Mouse (Mus musculus) CH12.LX (cell line): ENCODE data around the gene Bcas1. TPM values are rescaled to one million over a fixed set of nuclear protein-coding genes. Genes with fewer than 3 reads are reported as not detected.

Experiments used
- DNase-seq: peaks from one replicate; pipeline ENCODE4 v3.0.0-alpha.2; 2013; ENCODE audit errors: extremely low read depth
- H3K27ac ChIP-seq: 2 replicates; pipeline ENCODE4 v1.5.1; 2012; ENCODE audit warnings: low read depth, mild to moderate bottlenecking, control low read depth, moderate library complexity; ENCODE audit not compliant: insufficient read depth
- H3K27me3 ChIP-seq: replicated peaks from 2 replicates; pipeline ENCODE3; 2012; ENCODE audit warnings: inconsistent platforms
- H3K36me3 ChIP-seq, 2 experiments: replicated peaks in 1 of 2; 2 replicates each; pipeline versions ENCODE3 to v1.6.1; 2012; ENCODE audit warnings: inconsistent platforms in 1 of 2, low read length in 1 of 2, mild to moderate bottlenecking in 1 of 2, mixed read lengths in 1 of 2, moderate library complexity in 1 of 2; ENCODE audit not compliant: control insufficient read depth in 1 of 2, insufficient read depth in 1 of 2
- H3K4me1 ChIP-seq, 2 experiments: 2 replicates each; pipeline ENCODE4 v1.6.1; 2012; ENCODE audit warnings: inconsistent platforms in 1 of 2, moderate library complexity in 1 of 2; ENCODE audit not compliant: insufficient read depth in 2 of 2, control insufficient read depth in 1 of 2
- H3K4me2 ChIP-seq: 2 replicates; pipeline ENCODE4 v1.6.1; 2012; ENCODE audit warnings: low read depth, mild to moderate bottlenecking, control low read depth; ENCODE audit not compliant: poor library complexity, insufficient read depth, severe bottlenecking
- H3K4me3 ChIP-seq, 3 experiments: fragments of 150-350 bp in 1 of 3; sonication (generic) in 1 of 3; replicated peaks in 1 of 3; 2 replicates each; pipeline versions ENCODE3 to v1.5.1; 2011 to 2012; ENCODE audit warnings: low read depth in 2 of 3, low read length in 2 of 3, mild to moderate bottlenecking in 2 of 3, moderate library complexity in 2 of 3, control low read depth in 1 of 3, improper control_type of control experiment in 1 of 3, inconsistent platforms in 1 of 3, mixed read lengths in 1 of 3; ENCODE audit not compliant: poor library complexity in 1 of 3
- H3K79me2 ChIP-seq: replicated peaks from 2 replicates; pipeline ENCODE4 v1.6.1; 2012; ENCODE audit warnings: mild to moderate bottlenecking, moderate library complexity; ENCODE audit not compliant: control insufficient read depth, poor library complexity, insufficient read depth, severe bottlenecking; ENCODE audit errors: extremely low read depth
- H3K9ac ChIP-seq: 2 replicates; pipeline ENCODE4 v1.6.1; 2012; ENCODE audit warnings: low read depth, mild to moderate bottlenecking, control low read depth, moderate library complexity; ENCODE audit not compliant: insufficient read depth
- H3K9me3 ChIP-seq: replicated peaks from 2 replicates; pipeline ENCODE3; 2012; ENCODE audit warnings: low read length, inconsistent platforms, mixed read lengths
- BHLHE40 ChIP-seq: IDR thresholded peaks from 2 replicates; pipeline ENCODE4 v1.6.1; 2011; ENCODE audit warnings: mild to moderate bottlenecking, low read depth, low read length, improper control_type of control experiment
- CTCF ChIP-seq, 2 experiments: IDR thresholded peaks in 1 of 2; conservative IDR thresholded peaks in 1 of 2; 2 replicates each; pipeline ENCODE4 v1.5.1; 2011 to 2012; ENCODE audit warnings: low read depth in 2 of 2, low read length in 2 of 2, improper control_type of control experiment in 1 of 2, inconsistent platforms in 1 of 2, mild to moderate bottlenecking in 1 of 2, moderate library complexity in 1 of 2
- E2F4 ChIP-seq: IDR thresholded peaks from 2 replicates; pipeline ENCODE4 v1.6.1; 2011; ENCODE audit warnings: low read depth, low read length, improper control_type of control experiment; ENCODE audit not compliant: insufficient replicate concordance
- ELF1 ChIP-seq: IDR thresholded peaks from 2 replicates; pipeline ENCODE4 v1.6.1; 2014; ENCODE audit warnings: low read depth, mild to moderate bottlenecking, inconsistent platforms, low read length, improper control_type of control experiment
- GABPA ChIP-seq: IDR thresholded peaks from 2 replicates; pipeline ENCODE4 v1.6.1; 2012; ENCODE audit warnings: low read depth, low read length, improper control_type of control experiment, inconsistent platforms; ENCODE audit not compliant: insufficient replicate concordance
- JUN ChIP-seq: IDR thresholded peaks from 2 replicates; pipeline ENCODE4 v1.6.1; 2011; ENCODE audit warnings: low read depth, mild to moderate bottlenecking, low read length, improper control_type of control experiment, moderate library complexity; ENCODE audit not compliant: insufficient read depth
- KAT2A ChIP-seq: IDR thresholded peaks from 2 replicates; pipeline ENCODE4 v1.6.1; 2012; ENCODE audit warnings: low read length, improper control_type of control experiment, inconsistent platforms; ENCODE audit not compliant: insufficient replicate concordance
- MAFK ChIP-seq: IDR thresholded peaks from 2 replicates; pipeline ENCODE4 v1.6.1; 2011; ENCODE audit warnings: low read length, improper control_type of control experiment; ENCODE audit not compliant: insufficient replicate concordance
- MEF2A ChIP-seq: IDR thresholded peaks from 2 replicates; pipeline ENCODE4 v1.6.1; 2014; ENCODE audit warnings: low read depth, mild to moderate bottlenecking, inconsistent platforms, low read length, improper control_type of control experiment, borderline replicate concordance
- MXI1 ChIP-seq: IDR thresholded peaks from 2 replicates; pipeline ENCODE4 v1.6.1; 2011; ENCODE audit warnings: mild to moderate bottlenecking, low read depth, low read length, improper control_type of control experiment
- MYC ChIP-seq: IDR thresholded peaks from 2 replicates; pipeline ENCODE4 v1.6.1; 2011; ENCODE audit warnings: low read depth, mild to moderate bottlenecking, improper control_type of control experiment, low read length
- NRF1 ChIP-seq: IDR thresholded peaks from 2 replicates; pipeline ENCODE4 v1.6.1; 2014; ENCODE audit warnings: low read depth, mild to moderate bottlenecking, inconsistent platforms, low read length, improper control_type of control experiment, moderate library complexity
- SMC3 ChIP-seq: IDR thresholded peaks from 2 replicates; pipeline ENCODE4 v1.6.1; 2011; ENCODE audit warnings: low read depth, low read length, improper control_type of control experiment
- TBP ChIP-seq: conservative IDR thresholded peaks from 2 replicates; pipeline ENCODE4 v1.6.1; 2011; ENCODE audit warnings: low read depth, low read length, improper control_type of control experiment
- TCF12 ChIP-seq: IDR thresholded peaks from 2 replicates; pipeline ENCODE4 v1.6.1; 2014; ENCODE audit warnings: low read depth, mild to moderate bottlenecking, inconsistent platforms, low read length, improper control_type of control experiment
- UBTF ChIP-seq: IDR thresholded peaks from 2 replicates; pipeline ENCODE4 v1.6.1; 2012; ENCODE audit warnings: low read depth, mild to moderate bottlenecking, inconsistent platforms, low read length, improper control_type of control experiment, moderate library complexity
- USF1 ChIP-seq: IDR thresholded peaks from 2 replicates; pipeline ENCODE4 v1.6.1; 2014; ENCODE audit warnings: low read depth, mild to moderate bottlenecking, inconsistent platforms, low read length, improper control_type of control experiment
- USF2 ChIP-seq: conservative IDR thresholded peaks from 2 replicates; pipeline ENCODE4 v1.6.1; 2011; ENCODE audit warnings: low read depth, low read length, improper control_type of control experiment
- ZC3H11A ChIP-seq: IDR thresholded peaks from 2 replicates; pipeline ENCODE4 v1.6.1; 2012; ENCODE audit warnings: low read depth, mild to moderate bottlenecking, inconsistent platforms, low read length, improper control_type of control experiment
- ZKSCAN1 ChIP-seq: IDR thresholded peaks from 2 replicates; pipeline ENCODE4 v1.6.1; 2012; ENCODE audit warnings: low read depth, inconsistent platforms, low read length, improper control_type of control experiment, borderline replicate concordance
- ZMIZ1 ChIP-seq: IDR thresholded peaks from 2 replicates; pipeline ENCODE4 v1.6.1; 2012; ENCODE audit warnings: low read depth, mild to moderate bottlenecking, inconsistent platforms, low read length, improper control_type of control experiment
- ZNF384 ChIP-seq: IDR thresholded peaks from 2 replicates; pipeline ENCODE4 v1.6.1; 2012; ENCODE audit warnings: low read depth, low read length, improper control_type of control experiment, inconsistent platforms
- dilution Hi-C: fragments of 300-500 bp; cut with MboI; formaldehyde crosslinking; loops from 2 replicates; pipeline ENCODE4 v1.14.3; 2020; ENCODE audit warnings: low sequenced_read_pairs; ENCODE audit not compliant: extremely low pct_unique_long_range_greater_than_20kb, extremely low pct_ligation_motif_present
- in situ Hi-C: fragments of 300-500 bp; cut with MboI; formaldehyde crosslinking; loops from 3 replicates; pipeline ENCODE4 v1.14.3; 2019; ENCODE audit warnings: low sequenced_read_pairs, low pct_ligation_motif_present, low pct_unique_long_range_greater_than_20kb, mixed read lengths
- polyA plus RNA-seq: library from polyadenylated mRNA; unstranded; fragments of >175 nt; gene quantifications from 2 replicates; pipeline ENCODE4 v1.2.1, GENCODE M21; 2012; ENCODE audit warnings: low read depth; ENCODE audit not compliant: insufficient read length
- total RNA-seq, 2 experiments: library from RNA; depleted of rRNA; stranded (reverse); fragments of 300-350 nt in 1 of 2; fragments of >200 nt in 1 of 2; gene quantifications; 2 replicates each; pipeline ENCODE4 v1.2.3; 2012 to 2014

Bcas1 gene
- total and polyA plus RNA-seq, 3 experiments, result 0.17 TPM; not detected in 2

DNA sequence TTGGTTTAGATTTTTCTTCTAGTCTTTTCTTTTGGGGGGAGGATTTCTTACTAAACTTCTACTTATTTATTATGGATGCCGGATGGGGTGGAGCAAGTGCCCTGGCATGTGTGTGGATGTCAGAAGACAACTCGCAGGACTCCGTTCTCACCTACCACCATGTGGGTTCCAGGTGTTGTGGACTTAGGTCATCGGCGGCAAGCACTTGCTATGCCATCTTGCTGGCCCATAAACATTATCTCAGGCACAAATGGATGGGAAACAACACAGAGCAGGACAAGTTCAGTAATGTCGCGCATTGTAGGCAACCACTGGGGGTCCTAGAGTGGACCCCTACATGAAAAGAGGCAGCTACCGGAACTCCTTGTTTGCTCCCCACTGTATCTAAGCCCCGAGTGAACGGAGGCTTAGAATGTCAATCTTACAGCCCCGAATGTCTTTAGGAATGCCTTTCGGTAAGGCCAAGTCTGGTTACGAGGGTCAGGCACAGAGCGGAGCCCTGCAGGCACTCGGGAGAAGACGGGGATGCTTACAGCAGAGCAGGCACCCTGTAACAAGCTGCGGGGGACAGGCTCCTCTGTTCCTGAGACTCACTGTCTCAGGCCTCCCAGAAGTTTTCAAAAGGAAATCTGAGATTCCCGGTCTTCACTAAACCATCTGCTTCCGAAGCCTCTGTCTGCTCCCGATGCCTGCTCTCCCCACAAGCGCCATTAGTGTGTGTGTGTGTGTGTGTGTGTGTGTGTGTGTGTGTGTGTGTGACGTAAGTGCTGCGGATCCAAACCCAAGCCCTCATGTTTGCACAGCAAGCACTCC, 16.8 kb downstream of the Bcas1 start:
- dilution Hi-C loops, result no loop called here
- no peaks in the 10 kb centered on the region for H3K9me3 ChIP-seq
- TF ChIP-seq MYC (no peak), UBTF (no peak), ZKSCAN1 (no peak), SMC3 (no peak), BHLHE40 (no peak), ZNF384 (no peak)
- TF ChIP-seq, all 38 proteins: peak for 0

DNA sequence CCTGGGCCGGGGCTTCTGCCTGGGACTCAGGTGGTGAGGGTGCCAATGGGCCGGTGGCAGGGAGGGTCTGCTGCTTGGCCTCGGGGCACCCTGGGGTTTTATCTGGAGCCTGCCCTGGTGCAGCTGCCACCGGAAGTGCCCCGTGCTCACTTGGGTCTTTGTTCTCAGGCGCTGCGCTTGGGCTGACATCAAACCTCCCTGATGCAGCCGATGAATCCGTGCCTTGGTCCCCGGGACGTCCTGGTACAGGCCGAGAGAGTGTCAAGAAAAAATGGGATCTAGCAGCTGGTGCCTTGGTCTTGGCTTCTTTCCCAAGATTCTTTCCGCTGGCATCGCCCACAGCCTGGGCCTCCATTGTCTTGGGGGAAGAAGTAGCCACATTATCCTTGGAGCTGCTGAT, 21.2 kb downstream of the Bcas1 start:
- peaks cover 65% of the 10 kb centered on the region for H3K27me3 ChIP-seq
- TF ChIP-seq USF1 (no peak), SMC3 (no peak), TCF12 (no peak), ZKSCAN1 (no peak), UBTF (no peak), GABPA (no peak), TBP (no peak), MAFK (no peak), MEF2A (no peak), KAT2A (no peak), MXI1 (no peak), NRF1 (no peak), USF2 (no peak), ELF1 (no peak), JUN (no peak), E2F4 (no peak), ZMIZ1 (no peak), ZC3H11A (no peak), CTCF (conservative IDR thresholded peaks at IDR 0.05 in 1 of 2, IDR thresholded peaks at IDR 0.05 in 1 of 2; ENCODE audit: low read depth in 2 of 2, low read length in 2 of 2) (no peak)
- DNase-seq, result no peak
- dilution Hi-C loops, result no loop called here
- H3K9ac ChIP-seq, result no peak overlapping the region
- in situ Hi-C loops, result no loop called here
- no peaks in the 10 kb centered on the region for H3K36me3 ChIP-seq
- no peak overlapping the region for H3K27ac ChIP-seq
- no peaks in the 10 kb centered on the region for H3K79me2 ChIP-seq
- no peak overlapping the region for H3K4me2 ChIP-seq
- H3K4me1 ChIP-seq, result no peaks in the 10 kb centered on the region
- no peaks in the 10 kb centered on the region for H3K9me3 ChIP-seq
- no peak overlapping the region for H3K4me3 ChIP-seq

More for the DNA sequence above, 16.8 kb downstream of the Bcas1 start:
- Histone ChIP-seq H3K27ac (no peak overlapping the region), H3K9ac (no peak overlapping the region), H3K4me1 (peaks cover 0 to 3% of the 10 kb centered on the region in 2 experiments; a peak in 1 of 4 replicates), H3K4me3 (no peak overlapping the region), H3K4me2 (no peak overlapping the region), H3K27me3 (peaks cover 86% of the 10 kb centered on the region), H3K36me3 (no peaks in the 10 kb centered on the region), H3K79me2 (no peaks in the 10 kb centered on the region)
- in situ Hi-C loops, result no loop called here
- DNase-seq, result no peak
